Mouse (Mus musculus): ENCODE results near the gene Zfp36.

Zfp36 gene

GRCm38 (mm10) chr7:28367663-28368275, 12.3 kb downstream of the Zfp36 start:
- no peak for DNase-seq

- DNase-seq = no peak
Observed at GRCm38 (mm10) chr7:28362441-28363060, 17.5 kb downstream of the Zfp36 start.

DNA sequence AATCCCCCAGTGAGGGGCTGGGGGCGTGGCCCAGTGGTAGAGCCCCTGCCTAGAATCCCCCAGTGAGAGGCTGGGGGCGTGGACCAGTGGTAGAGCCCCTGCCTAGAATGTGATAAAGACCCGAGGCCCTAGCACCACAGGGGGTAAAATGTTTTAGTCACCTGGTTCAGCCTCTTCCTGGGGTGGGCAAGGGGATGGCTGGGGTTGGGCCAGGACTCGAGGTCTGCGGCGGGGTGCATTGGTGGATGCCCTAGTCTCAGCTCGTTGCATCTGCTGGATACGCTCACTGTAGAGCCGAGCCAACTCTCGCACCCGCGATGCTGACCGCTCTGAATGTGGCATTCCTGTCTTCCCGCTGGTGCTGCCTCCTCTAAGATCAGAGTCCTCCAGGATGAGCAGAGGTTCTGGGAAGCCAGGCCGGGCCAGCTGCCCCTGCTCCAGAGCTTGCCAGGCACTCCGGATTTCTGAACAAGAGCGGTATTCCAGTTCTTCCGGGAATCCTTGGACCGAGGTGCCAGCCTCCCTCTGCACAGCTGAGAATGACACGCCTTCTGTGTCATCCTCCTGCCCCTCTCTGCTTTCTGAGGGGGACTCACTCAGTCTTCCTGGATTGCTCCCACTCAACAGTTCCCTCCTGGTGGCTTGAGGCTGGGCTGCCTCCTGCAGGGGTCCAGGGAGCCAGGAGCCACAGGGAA, 18.3 kb downstream of the Zfp36 start:
- no peak for DNase-seq

DNA sequence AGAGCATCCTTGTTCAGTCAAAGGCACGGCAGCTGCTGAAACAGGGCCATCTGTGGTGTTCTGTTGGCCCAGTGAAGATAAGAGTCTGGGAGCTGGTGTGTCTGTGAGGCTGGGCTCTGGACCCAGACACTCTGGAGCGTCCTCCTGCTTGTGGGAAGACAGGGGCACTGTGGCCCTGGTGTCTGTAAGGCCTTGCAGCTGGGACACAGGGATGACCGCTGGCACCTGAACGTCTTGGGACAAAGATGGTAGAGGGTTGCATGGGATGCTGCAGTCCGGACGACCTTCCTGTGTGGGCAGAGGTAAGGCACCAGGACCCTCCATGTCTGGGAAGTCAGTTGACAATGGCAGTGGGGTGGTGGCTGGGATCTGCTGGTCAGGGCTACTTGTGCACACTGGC, 19.8 kb downstream of the Zfp36 start:
- no peak for DNase-seq

GRCm38 (mm10) chr7:28359854-28360253, 20.2 kb downstream of the Zfp36 start:
- DNase-seq = no peak

- no peak for DNase-seq
Observed at GRCm38 (mm10) chr7:28358431-28358830, 21.6 kb downstream of the Zfp36 start.

DNA sequence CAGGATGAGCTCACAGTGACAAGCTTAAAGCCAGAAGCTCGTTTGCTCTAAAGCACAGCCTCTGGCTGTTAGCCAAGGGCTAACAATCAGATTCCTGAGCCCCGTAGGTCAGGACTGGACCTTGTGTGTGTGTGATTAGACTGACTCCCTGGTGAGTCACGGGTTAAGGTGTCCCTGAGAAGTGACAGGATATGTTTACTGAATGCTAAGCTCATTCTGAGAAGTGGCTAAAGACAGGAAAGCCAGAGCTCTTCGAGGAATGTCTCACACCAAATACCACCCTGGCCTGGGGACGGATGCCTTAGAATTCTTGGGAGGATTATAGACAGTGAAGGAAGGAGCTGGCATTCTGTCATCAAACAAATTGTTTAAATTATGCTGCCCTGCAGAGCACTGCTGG, 22.1 kb downstream of the Zfp36 start:
- no peak for DNase-seq

DNA sequence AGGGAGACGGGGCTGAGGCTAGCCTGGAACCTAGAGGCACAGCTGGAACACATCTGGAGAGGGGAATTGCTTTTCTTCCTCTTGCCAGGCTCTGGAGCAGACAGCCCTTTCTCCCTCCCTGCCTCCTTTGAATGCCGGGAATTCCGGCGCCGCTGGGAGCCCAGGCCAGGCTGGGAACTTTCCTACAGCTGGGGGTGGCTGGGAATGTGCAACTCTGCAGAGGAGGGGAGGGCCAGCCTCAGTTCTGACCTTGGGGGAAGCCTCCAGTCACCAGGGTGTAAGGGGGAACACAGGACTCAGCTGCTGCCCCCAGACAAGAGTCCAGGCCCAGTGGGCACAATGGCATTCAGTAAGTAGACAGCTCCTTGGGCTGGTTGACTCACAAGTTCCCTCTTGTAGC, 23.1 kb downstream of the Zfp36 start:
- DNase-seq = no peak

- no peak for DNase-seq
Observed at GRCm38 (mm10) chr7:28355221-28355620, 24.8 kb downstream of the Zfp36 start.

GRCm38 (mm10) chr7:28354596-28354995, 25.5 kb downstream of the Zfp36 start:
- DNase-seq = no peak

- DNase-seq = no peak
Observed at GRCm38 (mm10) chr7:28354113-28354581, 25.9 kb downstream of the Zfp36 start.

- DNase-seq = no peak
Observed at GRCm38 (mm10) chr7:28353267-28353666, 26.8 kb downstream of the Zfp36 start.

GRCm38 (mm10) chr7:28351676-28352191, 28.3 kb downstream of the Zfp36 start:
- DNase-seq = no peak

DNA sequence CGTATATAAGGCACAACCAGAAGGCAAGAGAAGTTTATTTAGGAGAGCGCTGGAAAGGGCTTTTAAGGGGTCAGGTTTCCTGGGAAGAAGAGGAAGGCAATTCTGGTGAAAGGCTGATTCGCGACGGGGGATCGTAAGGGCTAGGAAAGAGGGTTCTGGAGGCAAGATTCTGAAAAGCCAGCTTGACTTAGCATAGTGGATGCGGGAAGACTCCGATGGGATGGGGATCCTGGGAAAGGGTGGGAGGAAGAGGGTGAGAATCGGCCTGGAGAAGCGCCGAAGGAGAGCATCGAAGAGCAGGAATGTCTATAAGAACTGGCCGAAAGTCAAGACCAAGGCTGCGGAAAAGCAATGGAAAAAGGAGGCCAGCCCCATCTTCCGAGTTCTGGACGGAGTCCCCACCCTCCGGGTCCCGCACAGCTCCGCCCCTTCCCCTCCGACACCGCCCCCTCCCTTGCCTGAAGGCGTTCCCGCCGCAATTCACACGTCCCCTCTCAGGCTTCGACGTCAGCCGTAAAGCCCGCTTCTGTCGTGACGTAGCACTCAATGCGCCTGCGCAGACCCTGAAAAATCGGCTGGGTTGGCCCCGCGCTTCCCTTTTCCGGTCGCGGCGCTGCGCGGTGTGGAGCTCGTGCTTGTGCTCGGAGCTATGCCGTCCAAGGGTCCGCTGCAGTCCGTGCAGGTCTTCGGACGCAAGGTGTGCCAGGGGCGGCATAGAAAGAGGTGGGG, 29.7 kb downstream of the Zfp36 start, which contains the start of gene Rps16:
Gene Rps16, plus strand, starts transcription at position 498 of the 729 bp plus-strand sequence.
- peak; percentile 99 for DNase-seq

DNA sequence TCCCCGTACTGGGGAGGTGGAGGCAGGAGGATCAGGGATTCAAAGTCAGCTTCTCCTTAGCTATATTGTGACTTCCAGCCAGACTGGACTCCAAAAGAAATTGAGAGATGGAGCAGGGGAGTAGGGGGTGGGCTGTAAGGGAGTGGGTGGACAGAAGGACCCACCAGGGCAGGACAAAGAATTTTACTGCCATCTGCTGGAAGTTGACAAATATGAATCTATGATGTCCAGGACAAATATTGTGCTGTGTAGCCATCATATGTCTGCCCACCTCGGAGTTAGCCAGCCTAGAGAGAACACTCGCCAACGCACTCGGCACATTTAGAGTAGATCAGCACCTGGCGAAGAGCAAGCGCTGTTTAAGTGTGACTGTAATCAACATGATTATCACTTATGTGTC, 31.5 kb downstream of the Zfp36 start:
- DNase-seq = peak; percentile 21 to 43

- DNase-seq = no peak
Observed at GRCm38 (mm10) chr7:28347746-28348145, 32.3 kb downstream of the Zfp36 start.

- peak; percentile 80 to 84 for DNase-seq
Observed at GRCm38 (mm10) chr7:28344637-28345036, 35.4 kb downstream of the Zfp36 start.

- no peak for DNase-seq
Observed at GRCm38 (mm10) chr7:28341381-28341780, 38.7 kb downstream of the Zfp36 start.

DNA sequence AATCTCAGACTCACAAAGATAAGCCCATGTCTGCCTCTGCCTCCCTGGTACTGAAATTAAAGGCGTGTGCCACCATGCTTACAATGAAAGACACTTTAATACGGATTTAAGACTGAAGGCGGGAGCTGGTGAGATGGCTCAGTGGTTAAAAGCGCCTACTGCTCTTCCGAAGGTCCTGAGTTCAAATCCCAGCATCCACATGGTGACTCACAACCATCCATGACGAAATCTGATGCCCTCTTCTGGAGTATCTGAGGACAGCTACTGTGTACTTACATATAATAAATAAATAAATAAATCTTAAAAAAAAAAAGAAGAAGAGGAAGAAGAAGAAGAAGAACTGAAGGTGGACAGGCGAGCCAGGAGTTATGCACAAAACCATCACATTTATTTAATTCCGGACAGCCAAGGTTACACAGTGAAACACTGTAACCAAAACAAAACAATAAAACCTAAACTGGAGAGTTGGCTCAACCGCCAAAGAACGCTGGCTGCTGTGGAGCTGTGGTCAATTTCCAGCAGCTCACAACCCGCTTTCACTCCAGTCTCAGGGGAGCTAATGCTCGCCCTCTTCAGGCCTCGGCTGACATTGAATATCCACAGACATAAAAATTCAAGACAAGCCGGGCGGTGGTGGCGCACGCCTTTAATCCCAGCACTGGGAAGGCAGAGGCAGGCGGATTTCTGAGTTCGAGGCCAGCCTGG, 40.7 kb downstream of the Zfp36 start:
- DNase-seq = peak; percentile 47 to 55

- DNase-seq = peak; percentile 96 to 97
Observed at GRCm38 (mm10) chr7:28338108-28338998, 41.7 kb downstream of the Zfp36 start, which contains the start of gene Supt5. TSS of gene Supt5 (minus strand) at chr7:28338746.

GRCm38 (mm10) chr7:28335471-28335870, 44.6 kb downstream of the Zfp36 start:
- no peak for DNase-seq
